Mouse (Mus musculus): ENCODE results near the gene Gdf15.

- TF ChIP-seq GATA1 (IDR thresholded peaks at IDR 0.05; ENCODE audit: borderline replicate concordance, low read length) (no peak), FLI1 (IDR thresholded peaks at IDR 0.05; ENCODE audit: low read length) (no peak)
These were observed 25.3 kb downstream of the Gdf15 start for GRCm38 (mm10) chr8:70606780-70607602.

Measured in megakaryocyte, embryonic 14.5 days (primary cell).